Mouse (Mus musculus) small intestine, adult 2 months (tissue): Measurements from ENCODE around the gene Uvrag.

Experiments used
- CTCF ChIP-seq: fragments of 200-500 bp; IDR thresholded peaks from 2 replicates; pipeline ENCODE4 v1.5.1; 2012; ENCODE audit warnings: low read depth, mild to moderate bottlenecking, control low read depth, inconsistent platforms, low read length, moderate library complexity, mixed read lengths; ENCODE audit not compliant: insufficient replicate concordance, insufficient read length; ENCODE audit errors: extremely low read depth
- POLR2A ChIP-seq: fragments of 200-500 bp; IDR thresholded peaks from 2 replicates; pipeline ENCODE4 v1.6.1; 2012; ENCODE audit warnings: low read depth, mild to moderate bottlenecking, control low read depth, inconsistent platforms, low read length, moderate library complexity

DNA sequence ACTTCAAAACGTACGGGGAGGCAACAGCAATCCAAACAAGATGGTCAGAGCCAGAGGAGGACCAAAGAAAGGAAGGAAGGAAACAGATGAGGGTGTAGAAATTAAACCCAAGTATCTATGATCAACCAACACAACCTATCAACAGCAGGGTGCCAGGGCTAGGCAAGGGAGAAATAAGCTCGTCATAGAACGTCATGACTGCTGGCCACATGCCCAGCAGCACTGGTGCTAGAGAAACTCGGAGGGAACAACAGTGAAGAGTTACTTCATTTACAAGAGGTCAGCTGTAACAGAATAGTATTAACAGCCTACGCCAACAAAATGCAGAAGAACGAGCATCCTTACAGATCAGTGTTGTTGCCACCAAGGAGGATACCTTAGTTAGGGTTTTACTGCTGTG lies 73.2 kb downstream of the Uvrag start:
- TF ChIP-seq CTCF (no peak), POLR2A (no peak)
